Mouse (Mus musculus) heart, embryonic 13.5 days (tissue): ENCODE measurements around the gene Enho. TPM values are rescaled to one million over a fixed set of nuclear protein-coding genes. Genes with fewer than 3 reads are reported as not detected.

ENCODE experiments used
- ATAC-seq: fragments of 200-750 bp; cut with Nextera tagmentation; 2 replicates; pipeline ENCODE4 v1.8.0; 2017; ENCODE audit warnings: moderate TSS enrichment; ENCODE audit not compliant: insufficient number of reproducible peaks, low FRiP score, low TSS enrichment; ENCODE audit errors: extremely low read depth
- H3K27ac ChIP-seq: fragments of 300-500 bp; sonication (generic); replicated peaks from 2 replicates; pipeline ENCODE4 v1.5.1; 2015; ENCODE audit warnings: moderate library complexity, mild to moderate bottlenecking, inconsistent platforms
- H3K27me3 ChIP-seq: fragments of 300-500 bp; sonication (generic); replicated peaks from 2 replicates; pipeline ENCODE4 v1.6.1; 2015; ENCODE audit warnings: mild to moderate bottlenecking, inconsistent platforms
- H3K36me3 ChIP-seq: fragments of 300-500 bp; sonication (generic); 2 replicates; pipeline ENCODE4 v1.6.1; 2015; ENCODE audit warnings: mild to moderate bottlenecking, inconsistent platforms
- H3K4me1 ChIP-seq: fragments of 300-500 bp; sonication (generic); 2 replicates; pipeline ENCODE4 v1.6.1; 2015; ENCODE audit warnings: inconsistent platforms
- H3K4me2 ChIP-seq: fragments of 300-500 bp; sonication (generic); 2 replicates; pipeline ENCODE4 v1.6.1; 2015; ENCODE audit warnings: inconsistent platforms, mild to moderate bottlenecking, moderate library complexity
- H3K4me3 ChIP-seq: fragments of 300-500 bp; sonication (generic); 2 replicates; pipeline ENCODE4 v1.5.1; 2015; ENCODE audit warnings: moderate library complexity, mild to moderate bottlenecking, inconsistent platforms
- H3K9ac ChIP-seq: fragments of 300-500 bp; sonication (generic); 2 replicates; pipeline ENCODE4 v1.6.1; 2015; ENCODE audit warnings: inconsistent platforms, mild to moderate bottlenecking, moderate library complexity
- H3K9me3 ChIP-seq: fragments of 300-500 bp; sonication (generic); 2 replicates; pipeline ENCODE4 v1.6.1; 2016; ENCODE audit warnings: inconsistent platforms
- WGBS: fragments of 180-500 bp; shearing (Covaris S2); methylation state at CpG from one replicate; pipeline ENCODE4 v1.1.7; 2015; ENCODE audit warnings: mixed read lengths; 5-methylcytosine and 5-hydroxymethylcytosine counted together
- polyA plus RNA-seq: library from polyadenylated mRNA; unstranded; fragments of >200 nt; fragmentation: Nextera tagmentation; extraction: Ambion mirVana; gene quantifications from 2 replicates; pipeline ENCODE4 v1.2.1, GENCODE M21; 2015

Gene Enho
- polyA plus RNA-seq, 1 experiment from 2014 or later: 3.9 TPM

- Histone ChIP-seq H3K36me3 (no peaks in the 10 kb centered on the region), H3K4me1 (no peaks in the 10 kb centered on the region), H3K27me3 (peaks cover 51% of the 10 kb centered on the region), H3K4me3 (no peak overlapping the region), H3K27ac (no peak overlapping the region), H3K4me2 (no peak overlapping the region), H3K9me3 (no peaks in the 10 kb centered on the region), H3K9ac (no peak overlapping the region)
- ATAC-seq: no peak
- WGBS: 40% methylated on average over 8 of the region's 8 CpGs
Measured at GRCm38 (mm10) chr4:41604476-41605396, 35.4 kb downstream of the Enho start.

DNA sequence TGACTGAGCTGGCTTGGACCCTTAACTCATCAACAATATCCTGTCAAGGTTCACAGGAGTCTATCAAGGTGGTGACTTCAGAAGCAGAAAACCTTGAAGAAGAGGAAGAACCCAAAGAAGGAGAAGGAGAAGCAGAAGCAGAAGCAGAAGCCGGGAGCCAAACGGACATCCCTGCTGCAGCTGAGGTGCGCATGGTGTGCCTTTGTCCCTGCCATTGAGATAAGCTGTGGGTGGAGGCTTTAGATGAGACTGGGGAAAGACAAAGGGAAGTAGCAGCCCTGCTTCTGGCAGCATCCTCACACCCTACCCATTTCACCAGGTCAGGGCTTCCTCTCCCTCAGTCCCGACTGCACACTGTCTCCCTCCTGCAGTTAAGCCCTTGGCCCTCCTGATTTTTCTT, 37.3 kb downstream of the Enho start:
- WGBS: 48% methylated on average over 4 of the region's 4 CpGs
- Histone ChIP-seq H3K9me3 (no peaks in the 10 kb centered on the region), H3K4me3 (no peak overlapping the region), H3K27me3 (peaks cover 33% of the 10 kb centered on the region), H3K27ac (no peak overlapping the region), H3K4me1 (no peaks in the 10 kb centered on the region), H3K4me2 (no peak overlapping the region), H3K9ac (no peak overlapping the region), H3K36me3 (no peaks in the 10 kb centered on the region)
- ATAC-seq: no peak

Other genes starting within 250 kb of the Enho start
- gene Kif24, start 175.4 kb downstream of the Enho start, polyA plus RNA-seq: 3.4 and 4.2 TPM in 2 replicates
- 39.6 and 43.1 TPM in 2 replicates for gene Nudt2, start 175.2 kb downstream of the Enho start, polyA plus RNA-seq
- 2.0 and 2.2 TPM in 2 replicates for gene AI464131, start 137.2 kb downstream of the Enho start, polyA plus RNA-seq
- 0.44 TPM in 1 of 2 replicates, not detected in the other for gene 1110017D15Rik, start 123.0 kb downstream of the Enho start, polyA plus RNA-seq
- gene Fam219a, start 70.8 kb downstream of the Enho start, polyA plus RNA-seq: 2.3 TPM in 2 replicates
- 2.1 and 2.2 TPM in 2 replicates for gene Dnaic1, start 70.5 kb downstream of the Enho start, polyA plus RNA-seq
- 2.5 and 3.9 TPM in 2 replicates for gene Cntfr, start 56.8 kb upstream of the Enho start, polyA plus RNA-seq
- 137 and 146 TPM in 2 replicates for gene Il11ra1, start 59.7 kb upstream of the Enho start, polyA plus RNA-seq
- gene Rpp25l, start 73.2 kb upstream of the Enho start, polyA plus RNA-seq: 45.1 and 50.4 TPM in 2 replicates
- gene Dctn3, start 82.8 kb upstream of the Enho start, polyA plus RNA-seq: 128 and 139 TPM in 2 replicates
- not detected in 2 replicates for gene Arid3c, start 90.8 kb upstream of the Enho start, polyA plus RNA-seq
- 54.1 and 61.6 TPM in 2 replicates for gene Galt, start 114.9 kb upstream of the Enho start, polyA plus RNA-seq
- gene Sigmar1, start 115.8 kb upstream of the Enho start, polyA plus RNA-seq: 63.3 and 69.8 TPM in 2 replicates
- 44.5 and 49.3 TPM in 2 replicates for gene Ccl27a, start 133.9 kb upstream of the Enho start, polyA plus RNA-seq